Mouse (Mus musculus) spleen, embryonic (tissue): ENCODE results near the gene Sval2.

Experiments used
- CTCF ChIA-PET: fragments of 350-600 bp; sonication (Branson Sonifier 250); formaldehyde crosslinking; loops from one replicate; lab custom pipeline; 2022; lab: Charles Lee

Sval2 gene

GRCm38 (mm10) chr6:41852689-41853088 lies at the start of gene Sval2:
Sval2 (plus strand) TSS chr6:41852989.
- CTCF ChIA-PET: no interaction called here

GRCm38 (mm10) chr6:41824086-41824485 lies 28.7 kb upstream of the Sval2 start:
- CTCF ChIA-PET: no interaction called here

GRCm38 (mm10) chr6:41829516-41829915 lies 23.3 kb upstream of the Sval2 start:
- CTCF ChIA-PET: no interaction called here

GRCm38 (mm10) chr6:41847235-41847634 lies 5.6 kb upstream of the Sval2 start, which contains the start of gene Pip:
Pip (plus strand) TSS chr6:41847535.
- CTCF ChIA-PET: no interaction called here

- CTCF ChIA-PET: no interaction called here
Observed at GRCm38 (mm10) chr6:41864038-41864437, 11.2 kb downstream of the Sval2 start.

- CTCF ChIA-PET: no interaction called here
Observed at GRCm38 (mm10) chr6:41911625-41912024, 58.8 kb downstream of the Sval2 start.
